Mouse (Mus musculus) ES-Bruce4 (cell line): ENCODE data around the gene Ubac1. TPM values are rescaled to one million over a fixed set of nuclear protein-coding genes. Genes with fewer than 3 reads are reported as not detected.

ENCODE experiments used
- H3K27ac ChIP-seq: 2 replicates; pipeline ENCODE4 v1.5.1; 2012; ENCODE audit warnings: low read length, inconsistent platforms; ENCODE audit not compliant: insufficient read depth
- H3K27me3 ChIP-seq: 2 replicates; pipeline ENCODE4 v1.6.1; 2012; ENCODE audit warnings: mild to moderate bottlenecking, low read length, inconsistent platforms; ENCODE audit not compliant: control insufficient read depth, poor library complexity, insufficient read depth, severe bottlenecking
- H3K36me3 ChIP-seq: 2 replicates; pipeline ENCODE4 v1.6.1; 2012; ENCODE audit warnings: inconsistent platforms, mild to moderate bottlenecking, low read length, moderate library complexity; ENCODE audit not compliant: control insufficient read depth, poor library complexity, insufficient read depth, severe bottlenecking
- H3K4me1 ChIP-seq: one replicate; pipeline ENCODE4 v1.8.1; 2011; ENCODE audit warnings: low read length; ENCODE audit not compliant: control insufficient read depth, insufficient read depth
- H3K4me3 ChIP-seq: 2 replicates; pipeline ENCODE4 v1.5.1; 2011; ENCODE audit warnings: low read depth, mild to moderate bottlenecking, low read length
- H3K9ac ChIP-seq: 2 replicates; pipeline ENCODE4 v1.6.1; 2012; ENCODE audit warnings: low read depth, mild to moderate bottlenecking, inconsistent platforms; ENCODE audit not compliant: poor library complexity, severe bottlenecking
- H3K9me3 ChIP-seq: replicated peaks from 2 replicates; pipeline ENCODE4 v1.6.1; 2012; ENCODE audit warnings: mild to moderate bottlenecking, low read length, inconsistent platforms; ENCODE audit not compliant: control insufficient read depth, poor library complexity, insufficient read depth, severe bottlenecking
- CTCF ChIP-seq: IDR thresholded peaks from one replicate; pipeline ENCODE4 v1.8.1; 2011; ENCODE audit warnings: low read depth, low read length
- EP300 ChIP-seq: IDR thresholded peaks from 2 replicates; pipeline ENCODE4 v1.6.1; 2011; ENCODE audit warnings: low read depth, low read length; ENCODE audit not compliant: insufficient read depth
- POLR2A ChIP-seq: IDR thresholded peaks from one replicate; pipeline ENCODE4 v1.8.1; 2011; ENCODE audit warnings: low read length; ENCODE audit not compliant: insufficient read depth
- polyA plus RNA-seq: library from polyadenylated mRNA; stranded (reverse); fragments of >200 nt; gene quantifications from 2 replicates; pipeline ENCODE4 v1.2.4, GENCODE M21; 2011; ENCODE audit warnings: low read depth; ENCODE audit not compliant: missing spikeins, insufficient read depth, insufficient read length

Gene Ubac1
- polyA plus RNA-seq, 1 experiment = 95.0 TPM

GRCm38 (mm10) chr2:25975141-25975770 lies 46.3 kb downstream of the Ubac1 start:
- 0 out of 2 replicates have a peak, but pooled peaks cover 4% of the 10 kb centered on the region for H3K36me3 ChIP-seq
- no peaks in the 10 kb centered on the region for H3K27me3 ChIP-seq
- no peak overlapping the region for H3K27ac ChIP-seq
- H3K9ac ChIP-seq = no peak overlapping the region
- peaks cover 1% of the 10 kb centered on the region for H3K4me1 ChIP-seq
- no peak overlapping the region for H3K4me3 ChIP-seq
- TF ChIP-seq POLR2A = no peak
- TF ChIP-seq CTCF = no peak
- no peak for TF ChIP-seq EP300
- H3K9me3 ChIP-seq = no peaks in the 10 kb centered on the region

GRCm38 (mm10) chr2:25970426-25970825 lies 51.1 kb downstream of the Ubac1 start:
- no peak overlapping the region for H3K27ac ChIP-seq
- no peaks in the 10 kb centered on the region for H3K9me3 ChIP-seq
- no peaks in the 10 kb centered on the region for H3K27me3 ChIP-seq
- H3K4me1 ChIP-seq = no peaks in the 10 kb centered on the region
- peaks cover 6% of the 10 kb centered on the region for H3K36me3 ChIP-seq
- H3K4me3 ChIP-seq = no peak overlapping the region
- H3K9ac ChIP-seq = no peak overlapping the region
- TF ChIP-seq EP300 (no peak), POLR2A (no peak), CTCF (no peak)

GRCm38 (mm10) chr2:25969319-25969718 lies 52.2 kb downstream of the Ubac1 start:
- TF ChIP-seq CTCF (no peak), EP300 (no peak), POLR2A (no peak)
- Histone ChIP-seq H3K36me3 (peaks cover 14% of the 10 kb centered on the region), H3K27me3 (no peaks in the 10 kb centered on the region), H3K4me3 (no peak overlapping the region), H3K9ac (no peak overlapping the region), H3K9me3 (no peaks in the 10 kb centered on the region), H3K27ac (no peak overlapping the region), H3K4me1 (no peaks in the 10 kb centered on the region)

- no peaks in the 10 kb centered on the region for H3K27me3 ChIP-seq
- H3K4me3 ChIP-seq = no peak overlapping the region
- no peak overlapping the region for H3K9ac ChIP-seq
- no peaks in the 10 kb centered on the region for H3K4me1 ChIP-seq
- H3K36me3 ChIP-seq = peaks cover 20% of the 10 kb centered on the region
- no peak overlapping the region for H3K27ac ChIP-seq
- no peaks in the 10 kb centered on the region for H3K9me3 ChIP-seq
- TF ChIP-seq EP300 = no peak
- no peak for TF ChIP-seq CTCF
- TF ChIP-seq POLR2A = no peak
Measured at GRCm38 (mm10) chr2:25949291-25949690, 72.3 kb downstream of the Ubac1 start.

Other genes starting within 250 kb of the Ubac1 start
- not detected in 2 replicates for gene Lcn11, start 244.7 kb downstream of the Ubac1 start, polyA plus RNA-seq
- not detected in 2 replicates for gene Gm13539, start 239.5 kb downstream of the Ubac1 start, polyA plus RNA-seq
- not detected in 2 replicates for gene Glt6d1, start 205.9 kb downstream of the Ubac1 start, polyA plus RNA-seq
- not detected in 2 replicates for gene Lcn9, start 198.6 kb downstream of the Ubac1 start, polyA plus RNA-seq
- gene Sohlh1, start 174.5 kb downstream of the Ubac1 start, polyA plus RNA-seq = not detected in 2 replicates
- 0.54 and 1.0 TPM in 2 replicates for gene Kcnt1, start 158.0 kb downstream of the Ubac1 start, polyA plus RNA-seq
- 63.0 and 63.4 TPM in 2 replicates for gene Camsap1, start 38.5 kb downstream of the Ubac1 start, polyA plus RNA-seq
- gene Nacc2, start 101.5 kb upstream of the Ubac1 start, polyA plus RNA-seq = 4.0 and 5.9 TPM in 2 replicates
- not detected in 2 replicates for gene Lhx3, start 186.5 kb upstream of the Ubac1 start, polyA plus RNA-seq
- gene Qsox2, start 215.8 kb upstream of the Ubac1 start, polyA plus RNA-seq = 17.2 and 18.0 TPM in 2 replicates